Mouse (Mus musculus): ENCODE data around the gene Ahdc1. TPM values are rescaled to one million over a fixed set of nuclear protein-coding genes. Genes with fewer than 3 reads are reported as not detected.

Ahdc1 gene
- 8.2 TPM for polyA plus RNA-seq (2017; shearing (Covaris generic))

DNA sequence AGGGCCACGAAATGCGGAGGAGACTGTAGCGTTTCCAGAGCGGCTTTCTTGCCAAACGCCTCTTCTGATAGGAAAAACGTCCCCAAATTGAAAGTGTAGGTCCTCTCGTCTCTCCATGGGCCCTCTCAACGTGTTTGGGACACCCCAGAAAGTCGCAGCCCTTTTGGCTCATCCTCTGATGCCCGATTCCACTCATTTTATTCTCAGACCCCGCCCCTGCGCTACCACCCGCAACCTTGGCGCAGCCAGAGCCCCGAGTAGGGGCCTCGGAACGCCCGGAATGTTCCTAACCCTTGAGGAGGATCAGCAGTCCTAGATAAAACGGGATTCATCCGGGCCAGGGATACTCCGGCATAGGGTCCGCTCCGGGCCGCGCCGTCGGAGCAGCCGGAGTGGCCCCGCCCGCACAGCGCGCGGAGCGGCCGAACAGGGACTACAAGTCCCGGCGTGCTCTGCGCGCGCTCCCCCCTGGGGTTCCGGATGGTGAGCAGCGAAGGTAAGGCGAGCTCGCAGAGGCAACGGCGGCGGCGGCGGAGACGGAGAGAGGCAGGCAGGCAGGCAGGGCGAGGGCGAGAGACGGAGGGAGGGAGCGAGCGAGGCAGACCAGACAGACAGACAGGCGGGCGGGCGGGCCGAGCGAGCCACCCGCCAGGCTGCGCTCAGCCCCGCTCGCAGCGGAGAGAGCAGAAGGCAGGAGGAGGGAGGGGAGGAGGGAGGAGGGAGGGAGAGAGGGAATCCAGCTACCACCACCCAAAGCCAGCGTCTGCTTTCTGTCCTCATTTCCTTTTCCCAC is at the start of gene Ahdc1:
Gene Ahdc1, plus strand, starts transcription at position 233 of the 793 bp plus-strand sequence.

GRCm38 (mm10) chr4:132973814-132974398 is 37.2 kb upstream of the Ahdc1 start, which contains the start of gene Fgr:
TSS of gene Fgr (plus strand) at chr4:132974095.

Other genes with a start within 250 kb of the Ahdc1 start
- 59.5 TPM for gene Rpa2, start 242.9 kb upstream of the Ahdc1 start, polyA plus RNA-seq (2017; shearing (Covaris generic))
- gene Themis2, start 214.9 kb upstream of the Ahdc1 start, polyA plus RNA-seq (2017; shearing (Covaris generic)) = 3.2 TPM
- 61.4 TPM for gene Ppp1r8, start 168.1 kb upstream of the Ahdc1 start, polyA plus RNA-seq (2017; shearing (Covaris generic))
- 42.5 TPM for gene Stx12, start 126.8 kb upstream of the Ahdc1 start, polyA plus RNA-seq (2017; shearing (Covaris generic))
- 22.8 TPM for gene Fam76a, start 88.7 kb upstream of the Ahdc1 start, polyA plus RNA-seq (2017; shearing (Covaris generic))
- 5.5 TPM for gene Fgr, start 37.2 kb upstream of the Ahdc1 start, polyA plus RNA-seq (2017; shearing (Covaris generic))
- gene Wasf2, start 119.2 kb downstream of the Ahdc1 start, polyA plus RNA-seq (2017; shearing (Covaris generic)) = 105 TPM
- not detected for gene Cd164l2, start 200.9 kb downstream of the Ahdc1 start, polyA plus RNA-seq (2017; shearing (Covaris generic))
- not detected for gene Gpr3, start 201.3 kb downstream of the Ahdc1 start, polyA plus RNA-seq (2017; shearing (Covaris generic))
- not detected for gene Map3k6, start 229.6 kb downstream of the Ahdc1 start, polyA plus RNA-seq (2017; shearing (Covaris generic))